Mouse (Mus musculus): Measurements from ENCODE around the gene Arf5.

DNA sequence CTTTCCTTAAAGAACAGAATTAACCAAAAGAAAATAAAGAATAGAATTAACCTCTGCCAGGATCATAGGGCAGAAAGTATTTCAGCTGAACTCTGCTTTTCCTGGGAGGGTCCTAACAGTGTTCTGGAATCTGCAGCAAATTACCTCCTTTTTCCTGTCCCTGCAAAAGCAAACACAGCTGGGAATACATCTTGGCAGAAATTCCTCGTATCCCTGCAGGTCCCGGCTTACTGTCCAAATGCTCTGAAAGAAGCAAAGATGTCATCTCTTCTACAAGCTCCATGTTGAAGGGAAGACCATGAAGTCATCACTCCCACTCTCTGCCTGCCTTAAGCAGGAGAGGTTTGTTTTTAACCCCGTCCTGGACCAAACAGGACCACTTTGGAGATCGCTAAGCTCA is 6.4 kb upstream of the Arf5 start:
- TF ChIP-seq GATA1 (IDR thresholded peaks at IDR 0.05; ENCODE audit: low read length) (no peak), TAL1 (IDR thresholded peaks at IDR 0.05; ENCODE audit: low read length) (no peak)
